39 mouse cellular contexts compared by ENCODE assay signal in the genomic region with DNA sequence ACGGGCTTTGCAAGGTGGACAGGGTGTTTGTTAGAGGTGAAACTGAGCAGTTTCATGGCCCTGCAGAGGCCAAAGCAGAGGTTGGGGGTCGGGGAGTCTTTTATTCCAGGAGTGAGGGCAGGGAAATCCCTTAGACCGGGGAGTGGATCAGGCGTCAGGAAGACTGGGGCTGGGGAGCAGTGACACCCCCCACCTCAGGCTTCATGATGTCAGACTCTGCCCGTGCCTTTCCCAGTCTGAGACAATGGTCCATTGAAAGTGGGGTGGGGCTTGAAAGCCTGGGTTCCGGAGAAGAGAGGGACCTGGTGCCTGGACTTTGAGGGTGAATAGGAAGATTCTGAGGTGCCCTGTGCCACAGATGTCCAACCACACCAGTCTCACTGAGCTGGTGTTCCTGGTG. TPM values are rescaled to one million over a fixed set of nuclear protein-coding genes. Genes with fewer than 3 reads are reported as not detected.
DNase-seq lines count a peak whose midpoint lies in the region; ATAC-seq and TF ChIP-seq lines count a peak whose summit lies in the region.
"Had no signal": no experiment of that assay in that cellular context is flagged by ENCODE, and none has a peak within 500 bp of the region (broad histone marks: within the 10 kb centered on the region; RNA-seq: fewer than 3 reads in every experiment).

No protein-coding gene starts in this region.

- intact Hi-C loops in left cerebral cortex, adult 2 months (cut with DNase I): no loop called here
- intact Hi-C loops in left cerebral cortex, postnatal 14 days (cut with DNase I): no loop called here

- H3K9me3 ChIP-seq in heart, embryonic 10.5 days: no peaks in the 10 kb centered on the region
- no peaks in the 10 kb centered on the region for H3K9me3 ChIP-seq in E14TG2a.4 (ENCODE audit: low read length)
- H3K9me3 ChIP-seq in hindbrain, embryonic 16.5 days (ENCODE audit: control insufficient read depth, low read length): no peaks in the 10 kb centered on the region
- H3K9me3 ChIP-seq: embryonic facial prominence, embryonic 12.5 days; heart, embryonic 15.5 days; hindbrain, embryonic 12.5 days; limb, embryonic 13.5 days; lung, embryonic 15.5 days; midbrain, embryonic 15.5 days had no signal

- H3K4me2 ChIP-seq in hindbrain, embryonic 16.5 days (ENCODE audit: low read length): no peak overlapping the region
- H3K4me2 ChIP-seq: embryonic facial prominence, embryonic 12.5 days; heart, embryonic 15.5 days; hindbrain, embryonic 12.5 days; limb, embryonic 13.5 days; liver, embryonic 11.5 days; lung, embryonic 15.5 days; midbrain, embryonic 15.5 days had no signal

- no peaks in the 10 kb centered on the region for H3K36me3 ChIP-seq in heart, embryonic 10.5 days
- no peaks in the 10 kb centered on the region for H3K36me3 ChIP-seq in E14TG2a.4 (ENCODE audit: insufficient read depth, low read length)
- no peaks in the 10 kb centered on the region for H3K36me3 ChIP-seq in hindbrain, embryonic 16.5 days (ENCODE audit: control insufficient read depth, insufficient read depth, low read length)
- H3K36me3 ChIP-seq: embryonic facial prominence, embryonic 12.5 days; heart, embryonic 15.5 days; hindbrain, embryonic 12.5 days; limb, embryonic 13.5 days; lung, embryonic 15.5 days; midbrain, embryonic 15.5 days had no signal

- no peak overlapping the region for H3K4me3 ChIP-seq in heart, embryonic 10.5 days
- 0 out of 2 replicates have a peak overlapping the region, but pooled peaks have one; percentile 2 for H3K4me3 ChIP-seq in left cerebral cortex, adult 2 months
- H3K4me3 ChIP-seq in E14TG2a.4 (replicated peaks; ENCODE audit: low read length): peak overlapping the region; percentile 41
- H3K4me3 ChIP-seq in hindbrain, embryonic 16.5 days (ENCODE audit: low read length): no peak overlapping the region
- H3K4me3 ChIP-seq: embryonic facial prominence, embryonic 12.5 days; gastrocnemius, adult 2 months; heart, embryonic 15.5 days; hindbrain, embryonic 12.5 days; limb, embryonic 13.5 days; lung, embryonic 15.5 days; midbrain, embryonic 15.5 days had no signal

- peaks cover 17% of the 10 kb centered on the region for H3K27me3 ChIP-seq in heart, embryonic 10.5 days (ENCODE audit: insufficient read depth, poor library complexity, severe bottlenecking)
- no peaks in the 10 kb centered on the region; the same call in 1 of the 2 replicates for H3K27me3 ChIP-seq in E14TG2a.4 (ENCODE audit: insufficient read depth, low read length)
- H3K27me3 ChIP-seq in hindbrain, embryonic 16.5 days (replicated peaks; ENCODE audit: control insufficient read depth, insufficient read depth, low read length): no peaks in the 10 kb centered on the region
- H3K27me3 ChIP-seq: embryonic facial prominence, embryonic 12.5 days; hindbrain, embryonic 12.5 days; limb, embryonic 13.5 days; lung, embryonic 15.5 days; midbrain, embryonic 15.5 days had no signal

- whole genome bisulfite sequencing in heart, embryonic 10.5 days: 34% methylated on average over 6 of the region's 6 CpGs
- WGBS in hindbrain, embryonic 16.5 days: 32% methylated on average over 6 of the region's 6 CpGs

- TF ChIP-seq CTCF in left cerebral cortex, adult 2 months (IDR thresholded peaks at IDR 0.05): no peak
- no peak for TF ChIP-seq CTCF in E14TG2a.4 (conservative IDR thresholded peaks at IDR 0.05; ENCODE audit: low read length)

- no peak overlapping the region for H3K27ac ChIP-seq in heart, embryonic 10.5 days
- peak overlapping the region; percentile 61 for H3K27ac ChIP-seq in left cerebral cortex, adult 2 months
- no peak overlapping the region for H3K27ac ChIP-seq in hindbrain, embryonic 16.5 days (ENCODE audit: low read depth, low read length)
- H3K27ac ChIP-seq: embryonic facial prominence, embryonic 12.5 days; gastrocnemius, adult 2 months; heart, embryonic 15.5 days; hindbrain, embryonic 12.5 days; kidney, postnatal 0 days; limb, embryonic 13.5 days; lung, embryonic 15.5 days; midbrain, embryonic 15.5 days had no signal

- H3K4me1 ChIP-seq in heart, embryonic 10.5 days: no peaks in the 10 kb centered on the region
- peaks cover 44% of the 10 kb centered on the region for H3K4me1 ChIP-seq in E14TG2a.4 (replicated peaks; ENCODE audit: low read depth, low read length)
- H3K4me1 ChIP-seq in hindbrain, embryonic 16.5 days (ENCODE audit: control insufficient read depth, insufficient read depth, low read depth, low read length): no peaks in the 10 kb centered on the region
- H3K4me1 ChIP-seq: embryonic facial prominence, embryonic 12.5 days; hindbrain, embryonic 12.5 days; limb, embryonic 13.5 days; lung, embryonic 15.5 days; midbrain, embryonic 15.5 days had no signal

- no peak for ATAC-seq in hindbrain, embryonic 16.5 days
- ATAC-seq: forebrain, embryonic 14.5 days; intestine, embryonic 16.5 days; midbrain, embryonic 15.5 days had no signal

- DNase-seq in heart, embryonic 10.5 days (ENCODE audit: low spot score): peak; percentile 68
- DNase-seq in heart, adult 9 months (ENCODE audit: low spot score in 2 of 2): no peak
- DNase-seq in left cerebral cortex, adult 2 months (ENCODE audit: extremely low spot score in 1 of 2, low spot score in 2 of 2): no peak
- DNase-seq in left cerebral cortex, postnatal 14 days (ENCODE audit: low spot score in 2 of 2): no peak
- DNase-seq in R1 (ENCODE audit: low read depth, low spot score): peak; percentile 28
- no peak for DNase-seq in adrenal gland, postnatal 4 days (ENCODE audit: low spot score in 2 of 2)
- DNase-seq: adrenal gland, adult 8-10 months; B cell, adult 2 months; cerebellum, adult 18-20 months; cerebellum, postnatal 25 days; embryo, embryonic 11 days; gastrocnemius, adult 2 months; gastrocnemius, postnatal 36 days; heart, postnatal 36 days; kidney, adult 8-10 months; kidney, postnatal 4 days; right cerebral cortex, postnatal 4 days had no signal

- no peak overlapping the region for H3K9ac ChIP-seq in hindbrain, embryonic 16.5 days (ENCODE audit: low read depth, low read length)
- H3K9ac ChIP-seq: embryonic facial prominence, embryonic 12.5 days; heart, embryonic 15.5 days; hindbrain, embryonic 12.5 days; limb, embryonic 13.5 days; lung, embryonic 15.5 days; midbrain, embryonic 15.5 days had no signal

RNA-seq across cellular contexts. Expression of a gene that starts 2.0 kb away (rescaled TPM):
- polyA plus RNA-seq in heart, embryonic 10.5 days (2016; fragmentation: Nextera tagmentation; extraction: Ambion mirVana): 0.30 and 0.38 TPM in 2 replicates
- total RNA-seq in left cerebral cortex, adult 2 months (2021): 10 to 100 TPM; 91.1 to 93.1 TPM
- total RNA-seq in left cerebral cortex, postnatal 14 days (2021): 100 to 1,000 TPM; 112 to 195 TPM
- 1 to 10 TPM in 1 of 2 experiments, under 1 TPM in 1; 0.45 to 1.4 TPM for total RNA-seq in adrenal gland, postnatal 4 days (2021)
- 5.3 and 5.8 TPM in 2 replicates for polyA plus RNA-seq in hindbrain, embryonic 16.5 days (2015; fragmentation: Nextera tagmentation; extraction: Ambion mirVana)
- total RNA-seq: heart, adult 8-10 months; heart, postnatal 36 days had no signal

RNA-seq across cellular contexts. Expression of a gene that starts 7.8 kb away (rescaled TPM):
- polyA plus RNA-seq in heart, embryonic 10.5 days (2016; fragmentation: Nextera tagmentation; extraction: Ambion mirVana): not detected in 2 replicates
- total RNA-seq in left cerebral cortex, adult 2 months (2021): not detected
- not detected for total RNA-seq in left cerebral cortex, postnatal 14 days (2021)
- 10 to 100 TPM in 1 of 2 experiments, under 1 TPM in 1; 0.84 to 12.5 TPM for total RNA-seq in adrenal gland, postnatal 4 days (2021)
- 0.44 TPM in 1 of 2 replicates, not detected in the other for polyA plus RNA-seq in hindbrain, embryonic 16.5 days (2015; fragmentation: Nextera tagmentation; extraction: Ambion mirVana)
- total RNA-seq: ES-E14; gastrocnemius, adult 2 months; gastrocnemius, postnatal 36 days; layer of hippocampus, postnatal 25 days; left cerebral cortex, postnatal 36 days; megakaryocyte-erythroid progenitor cell, adult 5-6 weeks; neutrophil, adult 5-6 weeks had no signal
- polyA plus RNA-seq: embryonic facial prominence, embryonic 12.5 days; forebrain, embryonic 14.5 days; frontal cortex, adult 2 months; heart, embryonic 15.5 days; hindbrain, embryonic 12.5 days; intestine, embryonic 16.5 days; kidney, postnatal 0 days; limb, embryonic 13.5 days; liver, embryonic 11.5 days; liver, embryonic 16.5 days; lung, embryonic 15.5 days; midbrain, embryonic 15.5 days; neural tube, embryonic 11.5 days had no signal

RNA-seq across cellular contexts. Expression of a gene that starts 27.1 kb away (rescaled TPM):
- polyA plus RNA-seq in heart, embryonic 10.5 days (2016; fragmentation: Nextera tagmentation; extraction: Ambion mirVana): not detected in 2 replicates
- total RNA-seq in left cerebral cortex, adult 2 months (2021): not detected
- total RNA-seq in left cerebral cortex, postnatal 14 days (2021): not detected
- total RNA-seq in adrenal gland, postnatal 4 days (2021): 10 to 100 TPM in 1 of 2 experiments, 1 to 10 TPM in 1; 2.3 to 36.9 TPM
- polyA plus RNA-seq in hindbrain, embryonic 16.5 days (2015; fragmentation: Nextera tagmentation; extraction: Ambion mirVana): not detected in 2 replicates
- total RNA-seq: ES-E14; gastrocnemius, adult 2 months; gastrocnemius, postnatal 36 days; layer of hippocampus, postnatal 25 days; left cerebral cortex, postnatal 36 days; megakaryocyte-erythroid progenitor cell, adult 5-6 weeks; neutrophil, adult 5-6 weeks had no signal
- polyA plus RNA-seq: embryonic facial prominence, embryonic 12.5 days; forebrain, embryonic 14.5 days; frontal cortex, adult 2 months; heart, embryonic 15.5 days; hindbrain, embryonic 12.5 days; intestine, embryonic 16.5 days; kidney, postnatal 0 days; limb, embryonic 13.5 days; liver, embryonic 11.5 days; lung, embryonic 15.5 days; midbrain, embryonic 15.5 days; neural tube, embryonic 11.5 days; spleen, adult 2 months had no signal

RNA-seq across cellular contexts. Expression of a gene that starts 36.6 kb away (rescaled TPM):
- not detected in 2 replicates for polyA plus RNA-seq in heart, embryonic 10.5 days (2016; fragmentation: Nextera tagmentation; extraction: Ambion mirVana)
- total RNA-seq in left cerebral cortex, adult 2 months (2021): not detected
- not detected for total RNA-seq in left cerebral cortex, postnatal 14 days (2021)
- under 1 TPM; 0.73 to 0.90 TPM for total RNA-seq in adrenal gland, postnatal 4 days (2021)
- 0.26 TPM in 1 of 2 replicates, not detected in the other for polyA plus RNA-seq in hindbrain, embryonic 16.5 days (2015; fragmentation: Nextera tagmentation; extraction: Ambion mirVana)
- total RNA-seq: gastrocnemius, postnatal 36 days; layer of hippocampus, postnatal 25 days; left cerebral cortex, postnatal 36 days had no signal
- polyA plus RNA-seq: forebrain, embryonic 14.5 days; heart, embryonic 15.5 days; hindbrain, embryonic 12.5 days; midbrain, embryonic 15.5 days had no signal

RNA-seq across cellular contexts. Expression of a gene that starts 39.9 kb away (rescaled TPM):
- polyA plus RNA-seq in heart, embryonic 10.5 days (2016; fragmentation: Nextera tagmentation; extraction: Ambion mirVana): 15.0 and 26.9 TPM in 2 replicates
- total RNA-seq in left cerebral cortex, adult 2 months (2021): 100 to 1,000 TPM; 131 to 134 TPM
- 100 to 1,000 TPM; 113 to 115 TPM for total RNA-seq in left cerebral cortex, postnatal 14 days (2021)
- 100 to 1,000 TPM; 113 to 125 TPM for total RNA-seq in adrenal gland, postnatal 4 days (2021)
- 25.7 and 27.3 TPM in 2 replicates for polyA plus RNA-seq in hindbrain, embryonic 16.5 days (2015; fragmentation: Nextera tagmentation; extraction: Ambion mirVana)

Comparison
In these comparisons a context has a peak if more than half of its experiments do, and no peak if none do; other contexts are left out.
1. DNase-seq: peak in heart, embryonic 10.5 days (single experiment) and R1 (single experiment); none in heart, adult 9 months (0 of 2), left cerebral cortex, adult 2 months (0 of 2), left cerebral cortex, postnatal 14 days (0 of 2) and adrenal gland, postnatal 4 days (0 of 2).
2. H3K4me3 ChIP-seq: peak in left cerebral cortex, adult 2 months (single experiment) and E14TG2a.4 (single experiment); none in heart, embryonic 10.5 days (single experiment) and hindbrain, embryonic 16.5 days (single experiment).
3. RNA of a gene that starts 2.0 kb away (total RNA-seq): 112 to 195 TPM in left cerebral cortex, postnatal 14 days and 91.1 to 93.1 TPM in left cerebral cortex, adult 2 months; 0.45 to 1.4 TPM in adrenal gland, postnatal 4 days; every median in the first group is over 10 times any median in the second.